Mouse (Mus musculus) mesoderm, embryonic 11.5 days (tissue): ENCODE measurements at regions not wholly inside any gene's neighbourhood (a gene's known extent, or its start where the extent isn't known, plus 50 kb on each side); places are given as distances from the start of the nearest gene placed in this dataset.

Experiments used
- DNase-seq: peaks from one replicate; pipeline ENCODE4 v3.0.0-alpha.2; 2012; ENCODE audit warnings: low read depth, low spot score

DNA sequence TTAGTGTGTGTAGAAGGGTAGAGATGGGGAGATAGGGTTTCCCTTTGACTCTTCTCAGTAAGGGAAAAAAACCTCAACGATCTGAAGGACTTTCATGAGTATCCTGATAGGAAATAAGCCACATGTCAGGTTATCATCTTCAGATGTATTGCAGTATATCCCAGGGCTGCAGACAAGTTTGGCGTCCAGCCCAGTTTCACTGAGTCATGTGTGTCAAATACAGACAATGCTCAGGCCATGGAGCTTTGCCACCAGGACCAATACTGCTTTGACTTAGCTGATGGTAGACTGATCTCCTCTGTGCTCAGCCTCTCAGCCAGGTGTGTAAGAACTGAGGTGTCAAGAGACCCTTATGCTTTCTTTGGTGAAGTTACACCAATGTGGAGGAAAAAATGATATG lies 62.9 kb downstream of the Cst10 start:
- no peak for DNase-seq

DNA sequence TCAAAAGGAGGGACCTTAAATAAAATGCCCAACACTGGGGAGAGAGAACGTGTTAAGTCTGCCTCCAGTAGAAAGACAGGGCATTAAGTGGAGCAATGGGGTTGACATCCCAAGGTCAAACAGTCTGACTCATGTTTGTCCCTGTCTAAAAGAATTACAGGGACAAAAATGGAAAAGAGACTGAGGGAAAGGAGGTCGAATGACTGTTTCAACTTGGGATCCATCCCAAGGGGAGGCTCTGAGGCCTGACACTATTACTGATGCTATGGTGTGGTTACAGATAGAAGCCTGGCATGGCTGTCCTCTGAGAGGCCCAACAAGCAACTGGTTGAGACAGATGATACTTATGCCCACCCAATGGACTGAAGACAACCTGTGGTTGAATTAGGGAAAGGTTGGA lies 67.6 kb downstream of the Cst10 start:
- no peak for DNase-seq

DNA sequence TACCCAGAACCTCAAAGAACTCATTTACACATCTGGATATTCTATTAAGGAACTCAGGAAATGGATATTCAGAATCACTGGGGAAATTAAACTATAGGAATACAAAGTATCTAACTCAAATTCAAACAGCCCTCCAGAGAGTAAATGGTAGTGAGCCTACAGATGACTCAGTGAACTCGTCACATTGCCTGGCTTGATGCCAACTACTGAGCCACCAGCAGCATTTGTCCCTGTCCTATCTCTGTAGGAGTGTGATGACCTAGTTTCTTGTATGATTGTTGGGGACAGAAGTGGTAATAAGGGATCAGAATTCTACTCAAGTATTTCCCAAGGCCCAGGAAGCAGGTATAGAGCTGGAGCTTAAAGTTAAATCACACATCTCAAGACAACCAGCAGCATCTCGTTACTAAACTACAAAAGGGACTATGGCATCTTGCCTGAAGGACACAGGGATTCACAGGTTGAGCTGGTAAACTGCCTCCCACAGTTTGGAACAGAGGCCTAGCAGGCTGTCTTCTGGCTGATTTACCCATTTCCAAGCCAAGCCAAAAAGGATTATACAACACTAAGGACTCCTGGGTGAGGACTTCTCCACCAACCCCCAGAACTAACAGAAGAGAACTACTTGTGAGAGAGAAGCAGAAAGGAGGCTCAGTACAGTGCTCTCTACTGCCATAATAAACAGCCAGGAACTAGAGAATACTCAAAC lies 88.6 kb downstream of the Cst10 start:
- DNase-seq, result no peak

DNA sequence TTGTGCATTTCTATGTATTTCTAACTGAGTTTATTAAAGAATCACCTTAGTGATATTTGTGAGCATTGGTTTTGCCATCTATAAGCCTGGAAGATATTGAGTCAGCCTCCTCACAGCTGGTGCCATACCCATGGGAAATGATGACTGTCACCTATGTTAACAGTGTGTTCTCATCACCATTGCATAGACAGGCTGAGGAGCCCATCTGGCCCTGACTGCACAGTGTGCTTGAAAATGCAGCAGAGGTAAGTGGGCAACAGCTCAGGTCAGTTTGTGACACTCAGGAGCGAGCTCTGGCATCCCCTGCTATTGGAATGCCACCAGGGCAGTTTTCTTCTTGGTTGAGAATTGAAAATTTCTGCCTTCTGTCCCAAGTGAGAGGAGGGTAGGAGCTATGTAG lies 108.0 kb downstream of the Cst10 start:
- DNase-seq, result no peak

DNA sequence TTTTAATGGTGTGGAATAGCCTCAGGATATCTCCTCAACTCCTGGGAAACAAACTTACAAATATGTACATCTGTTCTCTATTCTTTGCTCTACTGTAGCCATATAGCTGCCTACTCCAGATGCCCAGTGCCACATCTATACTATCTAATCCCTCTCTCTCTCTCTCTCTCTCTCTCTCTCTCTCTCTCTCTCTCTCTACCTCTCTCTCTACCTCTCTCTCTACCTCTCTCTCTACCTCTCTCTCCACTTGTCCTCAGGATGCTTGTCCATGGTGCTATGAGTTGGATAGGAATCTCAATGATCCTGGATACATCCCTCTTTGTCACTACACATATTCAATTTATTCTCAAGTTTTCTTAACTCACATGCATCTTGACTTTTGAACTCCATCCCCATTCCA lies 119.6 kb downstream of the Cst10 start:
- no peak for DNase-seq

DNA sequence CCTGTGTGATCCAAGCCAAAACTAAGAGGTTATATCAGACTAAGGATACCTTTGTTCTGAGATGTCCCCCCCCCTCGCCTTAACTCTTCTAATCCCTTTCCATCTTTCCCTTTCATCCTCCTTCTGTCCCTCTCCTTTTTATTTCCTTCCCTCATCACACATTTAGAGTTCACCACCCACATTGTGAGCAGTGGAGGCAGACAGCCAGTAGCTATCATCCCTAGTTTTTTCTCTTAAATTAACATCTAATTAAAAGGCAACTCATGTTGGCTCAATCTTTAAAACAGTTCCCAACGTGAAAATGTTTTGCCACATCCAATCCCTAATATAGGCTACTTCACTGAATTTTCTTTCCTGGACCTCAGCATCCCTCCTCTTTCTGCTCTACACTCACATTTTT lies 138.0 kb downstream of the Cst10 start:
- DNase-seq, result no peak

DNA sequence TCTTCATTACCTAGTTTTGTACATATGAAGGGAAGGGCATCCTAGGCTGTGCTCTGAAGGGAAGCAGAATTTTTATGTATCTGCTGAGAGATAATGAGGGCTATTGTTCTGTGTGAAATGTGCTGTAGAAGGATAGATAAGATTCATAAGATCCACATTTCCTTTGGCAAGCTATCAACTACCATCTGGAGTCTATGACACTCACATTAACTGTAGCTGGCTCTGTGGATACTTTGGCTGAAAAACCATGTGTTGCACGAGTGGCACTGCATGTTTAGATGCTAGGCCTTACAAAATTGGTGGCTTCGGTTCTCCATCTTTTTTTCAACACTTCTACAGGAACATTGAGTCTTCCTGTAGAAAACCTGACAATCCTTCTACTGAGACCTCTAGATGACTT lies 140.9 kb downstream of the Cst10 start:
- DNase-seq, result no peak

DNA sequence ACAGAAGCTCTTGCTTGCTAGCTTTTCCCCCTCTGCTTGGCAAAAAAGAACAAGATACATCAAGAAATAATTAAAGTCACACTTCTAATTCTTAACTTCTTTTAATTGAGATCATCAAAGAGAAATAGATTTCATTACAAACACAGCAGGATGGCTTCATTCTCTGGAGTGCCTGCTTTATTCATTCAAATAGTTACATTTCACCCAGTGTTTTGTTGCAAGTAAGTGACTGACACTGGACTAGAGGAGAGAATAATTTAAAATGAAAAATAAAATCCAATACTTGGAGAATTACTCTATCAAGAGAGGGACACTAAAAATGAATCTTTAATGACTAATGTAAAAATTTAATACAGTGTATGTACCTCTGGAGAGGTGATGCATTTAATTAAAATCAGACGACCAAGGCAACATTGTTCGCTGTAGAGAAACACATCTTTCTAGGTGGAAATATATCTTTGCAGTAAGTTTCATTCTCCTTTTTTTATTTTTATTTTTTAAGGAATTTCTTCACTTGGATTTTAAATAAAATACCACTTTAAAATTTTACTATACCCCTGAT lies 141.9 kb downstream of the Cst10 start:
- no peak for DNase-seq

DNA sequence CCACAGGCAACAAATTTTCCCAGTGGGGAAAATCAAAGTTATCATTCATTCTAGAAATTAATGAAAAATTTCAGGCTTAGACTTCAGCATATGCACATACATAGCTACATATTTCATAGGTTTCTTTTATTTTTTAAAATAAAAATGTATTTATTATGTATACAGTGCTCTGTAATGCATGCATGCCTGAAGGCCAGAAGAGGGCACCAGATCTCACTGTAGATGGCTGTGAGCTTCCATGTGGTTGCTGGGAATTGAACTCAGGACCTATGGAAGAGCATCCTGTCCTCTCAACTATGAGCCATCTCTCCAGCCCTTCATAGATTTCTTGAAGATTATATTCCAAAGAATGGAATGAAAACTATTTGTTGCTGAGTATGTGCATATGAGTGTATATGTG lies 150.4 kb downstream of the Cst10 start:
- DNase-seq, result no peak

DNA sequence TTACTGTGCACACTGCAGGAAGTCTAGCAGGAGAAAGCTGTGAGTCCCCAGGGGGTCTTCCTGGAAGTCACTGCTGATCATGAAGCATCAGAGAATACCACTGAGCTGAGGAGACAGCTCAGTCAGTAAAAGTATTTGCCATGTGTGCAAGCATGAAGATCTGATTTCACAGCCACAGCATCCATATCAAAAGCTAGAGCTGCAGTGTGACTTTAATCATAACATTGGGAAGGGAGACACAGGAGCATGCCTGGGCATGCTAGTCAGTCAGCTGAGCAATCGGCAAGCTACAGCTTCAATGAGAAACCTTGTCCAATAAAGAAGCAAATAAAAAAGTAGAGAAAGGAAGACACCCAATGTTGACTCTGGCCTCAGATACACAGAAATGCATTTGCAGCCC lies 168.9 kb downstream of the Cst10 start:
- DNase-seq, result peak; percentile 20

DNA sequence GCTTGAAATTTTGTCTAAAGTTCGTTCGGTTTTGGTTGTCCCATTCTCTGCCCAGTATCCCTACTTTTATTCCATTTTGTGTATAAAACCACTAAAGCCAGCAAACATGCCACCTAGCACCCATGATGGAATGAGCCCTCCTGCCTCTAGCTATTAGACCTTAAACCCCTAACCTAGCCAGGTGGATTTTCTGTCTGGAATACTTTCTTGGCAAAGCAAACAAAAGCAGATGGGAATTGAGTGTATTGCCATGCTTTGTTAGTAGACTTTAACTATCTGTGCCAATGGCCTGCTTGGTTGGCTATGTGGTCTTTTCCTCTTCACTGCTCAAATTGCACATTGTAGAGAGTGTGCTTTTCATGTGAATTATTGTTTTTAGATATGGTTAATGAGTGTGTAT lies 197.7 kb downstream of the Cst10 start:
- no peak for DNase-seq

DNA sequence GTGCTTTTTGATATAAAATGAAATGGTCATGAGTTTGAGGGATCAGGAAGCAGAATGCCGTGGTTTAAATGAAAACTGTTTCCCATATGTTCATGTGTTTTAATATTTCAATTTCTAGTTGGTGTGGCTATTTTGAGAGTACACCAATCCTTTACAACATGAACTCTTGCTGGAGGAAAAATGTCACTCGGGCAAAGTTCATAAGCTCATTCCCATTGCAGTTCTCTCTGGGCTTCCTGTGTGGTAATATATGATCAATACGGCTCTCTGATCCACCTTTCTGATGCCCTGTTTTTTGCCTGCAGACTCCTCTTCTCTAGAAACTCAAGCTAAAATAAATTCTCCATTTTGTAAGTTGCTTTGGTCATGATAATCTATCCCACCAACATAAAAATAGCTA lies 208.5 kb downstream of the Cst10 start:
- no peak for DNase-seq

DNA sequence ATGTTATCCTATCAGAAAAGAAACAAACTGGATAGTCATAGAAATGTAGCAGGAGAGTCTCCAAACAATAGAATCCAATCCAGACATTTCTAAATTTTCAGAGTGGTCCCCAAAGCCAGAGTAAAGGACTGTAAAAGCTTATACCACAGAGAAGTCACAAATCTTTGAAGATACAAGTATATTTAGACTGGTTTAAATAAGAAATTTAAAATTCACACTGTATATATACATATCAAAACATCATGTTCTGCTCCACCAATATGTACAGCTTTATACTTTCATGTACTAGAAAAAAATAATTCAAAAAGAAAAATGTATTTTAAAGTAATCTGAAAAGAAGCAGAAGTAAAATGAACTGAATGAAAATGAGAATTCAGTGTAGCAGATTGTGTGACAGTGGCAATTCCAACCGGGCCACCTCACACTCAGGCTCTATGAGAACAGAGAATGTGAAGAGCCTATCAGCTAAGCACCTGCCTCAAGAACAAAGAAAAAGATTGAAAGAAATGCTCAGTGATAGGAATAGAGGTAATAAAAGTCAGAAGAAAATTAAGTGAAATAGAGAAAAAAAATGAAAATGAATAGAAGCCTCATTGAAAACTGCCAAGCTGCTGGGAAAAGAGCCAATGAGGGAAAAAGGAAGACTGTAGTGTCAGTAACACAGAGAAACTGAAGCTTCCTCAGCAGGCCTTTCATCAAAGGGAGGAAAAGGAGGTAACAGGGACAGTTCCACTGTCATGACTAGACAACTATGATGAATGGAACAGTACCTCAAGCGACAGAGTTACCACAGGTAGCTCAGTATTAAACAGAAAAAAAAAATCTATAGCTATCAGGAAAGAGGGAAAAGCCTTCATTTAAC lies 209.5 kb downstream of the Cst10 start:
- DNase-seq, result no peak

DNA sequence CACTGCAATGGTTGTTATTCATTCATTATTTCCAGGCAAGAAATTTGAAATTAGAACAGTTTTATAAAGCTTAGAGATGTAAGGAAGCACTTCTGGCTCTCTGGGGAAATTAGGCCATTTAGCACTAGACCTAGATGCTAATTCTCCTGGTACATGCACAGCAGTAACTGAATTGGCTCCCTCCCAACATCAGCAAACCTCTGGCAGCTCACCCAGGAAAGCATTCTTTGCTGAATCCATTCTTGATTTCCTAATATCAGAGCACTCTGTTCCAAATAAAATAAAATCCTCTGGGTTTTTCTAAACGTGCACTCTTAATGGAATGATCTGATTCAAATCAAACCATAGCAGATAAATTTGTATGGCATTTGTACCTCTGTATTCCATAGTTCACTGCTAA lies 203.4 kb upstream of the Syndig1 start:
- DNase-seq, result no peak

DNA sequence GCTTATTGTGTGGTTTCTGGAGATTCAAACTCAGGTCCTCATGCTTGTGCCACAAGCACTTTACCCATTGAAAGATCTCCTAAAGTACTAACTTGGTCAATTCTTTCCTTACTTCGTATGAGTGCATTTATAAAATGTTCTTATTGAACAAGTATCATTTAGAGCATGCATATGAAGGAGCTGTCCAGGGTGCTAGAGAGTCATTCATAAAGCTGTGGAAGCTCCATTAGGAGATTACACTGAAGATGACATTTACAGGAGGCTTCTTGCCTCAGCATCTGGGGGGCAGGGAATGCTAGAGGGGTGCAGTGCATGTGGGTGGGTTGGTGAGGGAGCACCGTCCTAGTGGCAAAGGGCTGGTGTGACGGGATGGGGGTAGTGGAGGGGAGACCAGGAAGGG lies 187.8 kb upstream of the Syndig1 start:
- DNase-seq, result peak; percentile 44

DNA sequence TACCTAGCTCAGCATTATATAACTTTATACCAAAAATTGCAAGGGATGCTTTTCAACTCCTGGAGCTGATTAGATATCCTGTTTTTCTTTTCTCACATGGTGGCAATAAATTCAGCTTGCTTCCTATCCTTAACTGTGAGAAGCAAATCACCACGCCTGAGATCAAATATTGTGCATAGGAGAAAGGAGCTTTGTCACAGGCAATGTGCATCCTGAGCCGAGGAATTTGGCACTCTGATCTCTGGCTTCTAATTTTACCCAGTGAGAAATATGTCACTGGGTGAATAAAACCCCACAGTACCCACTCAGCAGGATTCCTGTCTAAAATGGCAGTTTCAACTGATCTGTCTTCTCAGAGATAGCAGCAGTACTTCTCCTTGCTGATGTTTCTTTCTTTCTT lies 177.2 kb upstream of the Syndig1 start:
- no peak for DNase-seq

DNA sequence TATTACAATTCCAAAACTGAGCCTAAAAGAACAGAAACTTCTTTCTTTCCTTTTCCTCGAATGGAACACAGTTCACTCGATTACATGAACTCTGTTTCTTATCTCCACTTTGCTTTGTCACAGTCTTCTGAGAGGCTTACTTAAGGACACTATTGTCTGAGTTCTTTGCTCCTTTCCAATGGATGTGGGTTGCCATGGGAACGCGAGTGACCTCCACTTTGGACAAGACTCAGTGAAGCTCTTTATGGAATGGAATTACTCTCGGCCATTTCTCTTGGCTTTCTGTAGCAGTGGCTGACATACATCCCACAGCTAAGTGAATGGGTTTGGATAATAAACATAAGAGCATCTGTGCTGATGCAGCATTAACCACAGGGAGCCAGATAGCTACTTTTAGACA lies 167.9 kb upstream of the Syndig1 start:
- DNase-seq, result peak; percentile 22

DNA sequence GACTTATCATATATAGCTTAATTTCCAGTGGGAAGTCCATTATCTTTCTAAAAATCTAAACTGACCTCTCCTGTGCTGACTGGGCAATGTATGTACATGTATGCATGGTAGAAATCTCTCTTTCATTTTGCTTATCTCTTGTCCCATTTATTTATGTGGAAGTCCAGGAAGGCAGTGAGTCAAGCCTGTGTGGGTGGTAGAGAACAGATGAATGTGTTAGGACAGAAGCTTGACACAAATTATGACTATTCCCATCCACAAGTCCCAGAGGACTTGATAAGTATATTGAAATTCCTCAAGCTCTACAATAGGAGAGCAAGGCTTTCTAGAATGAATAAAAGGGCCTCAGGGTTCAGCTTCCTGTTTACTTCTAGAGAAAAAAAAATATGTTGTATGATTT lies 164.6 kb upstream of the Syndig1 start:
- DNase-seq, result no peak

DNA sequence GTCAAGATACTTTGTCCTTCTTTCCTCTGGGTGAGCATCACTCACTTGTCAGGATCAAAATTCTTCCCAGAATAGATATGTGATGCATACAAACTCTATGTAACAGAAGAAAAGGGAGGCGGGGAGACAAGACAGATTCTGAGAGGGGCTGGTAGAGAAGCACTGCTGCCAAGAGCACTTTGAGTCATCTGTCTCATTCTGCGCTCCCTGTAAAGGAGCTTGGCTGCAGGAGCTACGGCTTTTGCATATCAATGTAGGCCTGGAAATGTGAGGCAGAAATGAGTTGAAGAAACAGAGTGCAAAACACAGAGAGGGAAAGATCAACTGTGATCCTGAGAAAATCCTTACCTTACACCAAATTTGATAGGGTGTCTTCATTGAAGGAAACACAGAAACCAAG lies 162.6 kb upstream of the Syndig1 start:
- no peak for DNase-seq

DNA sequence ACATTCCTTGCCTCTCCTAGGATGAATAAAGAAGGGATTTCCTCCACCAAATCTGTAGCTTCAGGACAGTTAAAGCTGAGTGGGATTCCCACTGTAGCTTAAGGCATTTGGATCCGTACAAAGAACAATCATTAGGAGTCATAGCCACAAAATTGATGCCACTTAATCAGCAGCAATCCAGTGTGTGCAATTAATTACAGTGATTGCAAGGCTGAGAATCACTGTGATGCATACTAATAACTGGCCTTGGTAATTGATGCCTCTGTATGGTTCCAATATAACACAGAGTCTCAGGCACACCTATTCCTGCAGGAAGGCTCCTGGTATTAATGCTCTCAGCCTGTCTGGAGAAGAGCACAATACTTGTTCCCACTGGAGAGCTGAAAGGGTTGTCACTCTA lies 157.1 kb upstream of the Syndig1 start:
- no peak for DNase-seq

DNA sequence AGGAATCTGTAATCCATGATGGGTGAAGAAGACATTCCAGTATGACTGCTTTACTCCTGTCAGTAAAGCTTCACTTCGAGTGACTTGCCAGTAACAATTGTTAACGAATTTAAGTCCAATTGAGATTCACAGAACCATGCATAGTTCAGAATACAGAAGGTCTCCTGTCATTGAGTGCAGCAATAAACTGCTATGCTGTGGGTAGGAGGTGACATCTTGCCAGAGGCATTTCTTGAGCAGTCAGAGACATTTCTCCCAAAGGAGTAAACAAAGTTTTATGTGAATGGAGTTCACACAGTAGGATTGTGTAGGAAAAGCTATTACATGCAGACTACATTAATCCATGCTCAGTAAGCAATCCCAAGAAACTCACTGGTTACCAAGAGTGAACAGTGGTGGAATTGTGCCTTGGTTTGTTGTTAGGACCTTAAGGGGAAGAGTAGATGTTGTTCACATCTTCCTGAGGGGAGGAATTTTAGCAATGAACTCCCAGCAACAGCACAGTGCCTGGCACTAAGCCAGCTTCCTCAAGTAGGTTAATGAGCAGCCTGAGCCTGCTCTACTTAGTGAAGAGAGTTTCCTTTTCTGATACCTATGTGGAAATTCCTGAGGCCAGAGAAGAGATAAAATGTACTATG lies 149.1 kb upstream of the Syndig1 start:
- no peak for DNase-seq

DNA sequence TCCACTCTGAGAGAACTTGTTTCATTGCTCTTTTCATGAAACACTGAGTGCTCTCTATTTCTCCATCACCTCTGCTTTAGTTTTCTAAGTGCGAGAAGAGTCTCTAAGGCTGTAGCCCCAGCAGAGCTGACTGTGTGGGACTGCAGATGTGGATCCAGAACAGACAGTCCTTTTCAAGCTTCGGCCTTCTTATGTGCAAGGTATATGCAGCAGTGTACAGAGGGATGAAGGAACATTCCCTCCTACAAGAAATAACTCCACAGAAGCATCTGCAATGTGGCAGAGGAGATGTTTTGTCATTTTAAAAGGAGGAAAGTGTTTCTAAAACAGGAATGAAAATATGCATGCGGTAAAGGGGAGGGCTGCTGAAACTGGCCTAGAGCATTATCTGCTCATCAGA lies 106.7 kb upstream of the Syndig1 start:
- DNase-seq, result no peak

DNA sequence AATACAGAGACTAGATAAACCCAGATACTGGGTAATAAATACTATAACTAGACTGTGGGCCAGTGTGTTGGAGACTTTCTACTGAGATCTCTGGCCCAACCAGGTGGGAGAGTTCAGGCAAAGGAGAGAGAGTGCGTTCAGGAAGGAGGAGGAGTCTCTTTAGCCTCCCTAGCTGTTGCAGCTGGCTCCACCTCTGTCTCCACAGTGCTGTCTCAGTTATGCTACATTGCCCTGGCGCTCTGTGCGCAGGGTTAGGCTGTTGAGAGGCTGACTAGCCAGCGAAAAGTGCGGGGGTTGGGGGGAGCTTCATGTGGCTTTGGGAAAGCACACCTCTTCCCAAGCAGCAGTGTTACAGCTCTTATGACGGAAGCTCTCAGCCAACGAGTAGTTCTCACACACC lies 104.7 kb upstream of the Syndig1 start:
- peak; percentile 6 for DNase-seq
